Mouse (Mus musculus) kidney, adult 9 months (tissue): ENCODE data around the gene Rnase12.
"Not testable (repeated sequence)": the region's sequence is repeated elsewhere in the genome, so short reads cannot be mapped to it uniquely, and the experiment has no call there.

Experiments
- DNase-seq: peaks from one replicate; pipeline ENCODE4 v3.0.0; 2022

Gene Rnase12

GRCm38 (mm10) chr14:51014724-51015123, 42.7 kb downstream of the Rnase12 start:
- DNase-seq, result not testable (repeated sequence)

GRCm38 (mm10) chr14:51009572-51009971, 47.9 kb downstream of the Rnase12 start:
- DNase-seq, result no peak

- DNase-seq, result no peak
Observed at GRCm38 (mm10) chr14:51008781-51009180, 48.7 kb downstream of the Rnase12 start.

- peak; percentile 50 for DNase-seq
Observed at GRCm38 (mm10) chr14:51007914-51008713, 49.3 kb downstream of the Rnase12 start.

GRCm38 (mm10) chr14:51007152-51007801, 50.2 kb downstream of the Rnase12 start, which contains the start of gene Rnase10:
Gene Rnase10 (plus strand): TSS chr14:51007751.
- no peak for DNase-seq
